Mouse (Mus musculus): ENCODE results near the gene Pigo. TPM values are rescaled to one million over a fixed set of nuclear protein-coding genes. Genes with fewer than 3 reads are reported as not detected.

Gene Pigo
- polyA plus RNA-seq (2012; rRNA removed): 35.8 and 35.9 TPM in 2 replicates

DNA sequence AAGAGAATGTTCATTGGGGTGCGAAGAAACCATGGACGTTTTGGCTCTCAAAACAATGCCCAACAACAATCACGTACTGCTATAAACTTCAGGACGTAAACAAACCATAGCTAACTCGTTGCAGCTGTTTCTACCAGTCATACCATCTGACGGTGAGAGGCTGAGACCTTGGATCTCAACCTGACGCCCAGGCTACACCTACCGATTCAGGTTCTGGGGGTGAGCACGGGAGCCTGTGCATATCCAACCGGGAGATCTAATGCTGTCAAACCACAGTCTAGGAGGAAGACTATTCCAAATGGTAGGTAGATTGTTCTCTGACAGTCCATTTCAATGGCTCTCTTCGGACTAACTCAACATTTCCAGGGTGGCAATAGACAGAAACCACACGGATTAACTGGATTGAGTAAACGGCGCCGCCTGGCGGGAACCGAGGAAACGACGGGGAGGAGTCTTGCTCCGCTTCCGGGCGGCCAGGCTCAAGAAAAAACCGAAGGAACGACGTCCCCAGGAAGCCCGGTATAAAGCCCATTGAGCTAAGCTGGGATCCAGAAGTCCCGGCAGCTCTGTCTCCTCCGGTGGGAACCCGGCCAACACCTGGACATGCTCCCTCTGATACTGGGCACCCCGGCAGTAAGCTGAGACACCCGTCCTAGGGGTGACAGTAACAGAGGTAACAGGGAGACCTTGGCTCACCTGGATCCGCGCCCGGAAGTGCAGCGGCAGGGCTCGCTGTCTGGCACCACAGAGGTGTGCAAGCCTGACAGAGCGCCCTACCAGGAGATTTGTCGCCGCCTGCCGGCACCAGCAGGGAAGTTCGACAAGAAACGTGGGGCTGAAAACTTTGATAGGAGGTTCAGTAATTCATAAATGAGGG is at the start of gene Pigo:
Gene Pigo (minus strand): TSS at position 736 of the 877 bp plus-strand sequence.
- WGBS: 2% methylated on average over 42 of the region's 42 CpGs
- peak; percentile 97 to 99 for DNase-seq
- Histone ChIP-seq H3K4me1 (ENCODE audit: control insufficient read depth, insufficient read depth, low read length) (peaks cover 15% of the 10 kb centered on the region), H3K4me3 (replicated peaks; ENCODE audit: insufficient read depth, low read depth, low read length) (peak within 1 kb of the TSS; percentile 90), H3K27me3 (ENCODE audit: control insufficient read depth, insufficient read depth, low read length) (no peaks in the 10 kb centered on the region), H3K27ac (ENCODE audit: insufficient read depth, low read length) (peak within 1 kb of the TSS; percentile 93)
- peak; percentile 83 for TF ChIP-seq CTCF (IDR thresholded peaks at IDR 0.05; ENCODE audit: borderline replicate concordance, insufficient read depth, low read depth, low read length)
- peak; percentile 76; the same call in 1 of the 2 replicates for TF ChIP-seq POLR2A (IDR thresholded peaks at IDR 0.05; ENCODE audit: borderline replicate concordance, insufficient read depth, low read length)

DNA sequence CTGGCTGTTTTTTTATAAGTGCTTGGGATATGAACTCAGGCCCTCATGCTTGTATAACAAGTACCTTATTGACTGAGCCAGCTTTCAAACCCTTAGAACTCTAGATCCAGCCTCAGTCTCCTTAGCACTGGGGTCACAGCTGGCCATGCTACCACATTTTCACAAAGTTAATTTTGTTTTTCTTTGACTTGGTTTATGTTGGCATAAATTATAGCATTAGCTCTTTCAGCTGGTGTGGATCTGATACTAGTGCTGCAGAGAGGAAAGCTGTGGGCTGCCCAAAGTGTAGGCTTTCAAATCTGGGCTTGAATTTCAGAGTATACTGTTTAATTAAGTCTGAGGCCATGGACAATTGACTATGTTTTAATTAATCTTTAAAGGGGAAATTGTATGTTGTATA is 49.3 kb upstream of the Pigo start:
- no peak overlapping the region for H3K4me3 ChIP-seq (replicated peaks; ENCODE audit: insufficient read depth, low read depth, low read length)
- H3K27me3 ChIP-seq (ENCODE audit: control insufficient read depth, insufficient read depth, low read length): no peaks in the 10 kb centered on the region
- H3K27ac ChIP-seq (ENCODE audit: insufficient read depth, low read length): no peak overlapping the region
- no peak for TF ChIP-seq POLR2A (IDR thresholded peaks at IDR 0.05; ENCODE audit: borderline replicate concordance, insufficient read depth, low read length)
- no peak for TF ChIP-seq CTCF (IDR thresholded peaks at IDR 0.05; ENCODE audit: borderline replicate concordance, insufficient read depth, low read depth, low read length)
- H3K4me1 ChIP-seq (ENCODE audit: control insufficient read depth, insufficient read depth, low read length): no peaks in the 10 kb centered on the region
- no peak for DNase-seq

DNA sequence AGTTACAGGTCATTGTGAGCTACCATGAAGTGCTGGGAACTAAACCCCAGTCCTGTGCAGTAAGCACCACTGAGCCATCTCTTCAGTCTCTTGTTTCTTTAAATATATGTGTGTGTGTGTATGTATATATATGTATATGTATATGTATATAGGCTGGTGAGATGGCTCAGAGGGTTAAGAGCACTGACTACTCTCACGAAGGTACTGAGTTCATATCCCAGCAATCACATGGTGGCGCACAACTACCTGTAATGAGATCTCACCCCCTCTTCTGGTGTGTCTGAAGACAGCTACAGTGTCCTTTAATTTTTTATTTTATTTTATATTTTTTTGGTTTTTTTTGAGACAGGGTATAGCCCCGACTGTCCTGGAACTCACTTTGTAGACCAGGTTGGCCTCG is 39.9 kb upstream of the Pigo start:
- Histone ChIP-seq H3K4me1 (ENCODE audit: control insufficient read depth, insufficient read depth, low read length) (no peaks in the 10 kb centered on the region), H3K27ac (ENCODE audit: insufficient read depth, low read length) (no peak overlapping the region), H3K27me3 (ENCODE audit: control insufficient read depth, insufficient read depth, low read length) (no peaks in the 10 kb centered on the region), H3K4me3 (replicated peaks; ENCODE audit: insufficient read depth, low read depth, low read length) (no peak overlapping the region)
- 100% methylated on average over 4 of the region's 4 CpGs for WGBS
- no peak for TF ChIP-seq CTCF (IDR thresholded peaks at IDR 0.05; ENCODE audit: borderline replicate concordance, insufficient read depth, low read depth, low read length)
- TF ChIP-seq POLR2A (IDR thresholded peaks at IDR 0.05; ENCODE audit: borderline replicate concordance, insufficient read depth, low read length): no peak
- DNase-seq: no peak

DNA sequence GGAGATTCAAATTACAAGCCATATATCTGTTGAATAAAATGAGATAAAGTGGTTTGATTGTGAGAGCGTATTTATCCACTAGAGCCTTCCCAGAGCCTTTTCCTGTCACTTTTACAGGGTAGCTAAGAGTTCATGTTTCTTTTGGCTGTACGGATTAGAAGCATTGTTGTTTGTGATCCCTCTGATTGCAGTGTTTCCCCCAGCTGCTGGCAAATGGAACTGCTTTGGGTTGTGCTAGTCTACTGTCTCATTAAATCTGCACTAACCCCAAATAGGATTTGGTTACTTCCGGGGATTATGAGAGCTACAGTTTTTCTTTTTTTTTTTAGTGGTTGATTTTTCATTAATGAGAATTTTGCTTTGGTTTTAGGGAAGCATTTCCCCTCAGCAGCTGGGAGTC is 34.7 kb upstream of the Pigo start:
- no peak overlapping the region for H3K4me3 ChIP-seq (replicated peaks; ENCODE audit: insufficient read depth, low read depth, low read length)
- TF ChIP-seq CTCF (IDR thresholded peaks at IDR 0.05; ENCODE audit: borderline replicate concordance, insufficient read depth, low read depth, low read length) (no peak), POLR2A (IDR thresholded peaks at IDR 0.05; ENCODE audit: borderline replicate concordance, insufficient read depth, low read length) (no peak)
- WGBS: 77% methylated on average over 3 of the region's 3 CpGs

DNA sequence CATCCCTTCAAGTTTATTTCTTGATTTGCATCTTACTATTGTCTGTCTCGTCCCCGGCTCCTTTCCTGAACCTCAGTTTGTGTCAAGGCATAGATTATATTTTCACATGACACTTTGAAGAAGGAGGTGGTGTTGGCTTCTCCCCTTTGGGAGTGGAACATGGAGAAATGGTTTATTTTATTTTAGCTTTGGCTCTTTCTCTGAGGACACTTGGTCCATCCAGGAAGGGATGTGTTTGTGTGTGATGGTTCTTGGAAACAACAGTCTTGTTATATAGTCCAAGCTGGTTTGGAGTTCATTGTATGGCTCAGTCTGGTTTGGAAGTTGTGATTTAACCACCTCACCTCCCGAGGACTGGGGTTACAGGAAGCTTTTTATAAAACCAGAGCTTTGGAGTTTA is 34.1 kb upstream of the Pigo start:
- 31% methylated on average over 3 of the region's 3 CpGs for WGBS
- no peak for TF ChIP-seq CTCF (IDR thresholded peaks at IDR 0.05; ENCODE audit: borderline replicate concordance, insufficient read depth, low read depth, low read length)
- no peaks in the 10 kb centered on the region for H3K27me3 ChIP-seq (ENCODE audit: control insufficient read depth, insufficient read depth, low read length)
- no peak for DNase-seq
- no peak overlapping the region for H3K27ac ChIP-seq (ENCODE audit: insufficient read depth, low read length)
- no peaks in the 10 kb centered on the region for H3K4me1 ChIP-seq (ENCODE audit: control insufficient read depth, insufficient read depth, low read length)
- H3K4me3 ChIP-seq (replicated peaks; ENCODE audit: insufficient read depth, low read depth, low read length): peak overlapping the region; percentile 70

More for the DNA sequence above, 34.7 kb upstream of the Pigo start:
- Histone ChIP-seq H3K27me3 (ENCODE audit: control insufficient read depth, insufficient read depth, low read length) (no peaks in the 10 kb centered on the region), H3K27ac (ENCODE audit: insufficient read depth, low read length) (no peak overlapping the region), H3K4me1 (ENCODE audit: control insufficient read depth, insufficient read depth, low read length) (no peaks in the 10 kb centered on the region)
- no peak for DNase-seq

DNA sequence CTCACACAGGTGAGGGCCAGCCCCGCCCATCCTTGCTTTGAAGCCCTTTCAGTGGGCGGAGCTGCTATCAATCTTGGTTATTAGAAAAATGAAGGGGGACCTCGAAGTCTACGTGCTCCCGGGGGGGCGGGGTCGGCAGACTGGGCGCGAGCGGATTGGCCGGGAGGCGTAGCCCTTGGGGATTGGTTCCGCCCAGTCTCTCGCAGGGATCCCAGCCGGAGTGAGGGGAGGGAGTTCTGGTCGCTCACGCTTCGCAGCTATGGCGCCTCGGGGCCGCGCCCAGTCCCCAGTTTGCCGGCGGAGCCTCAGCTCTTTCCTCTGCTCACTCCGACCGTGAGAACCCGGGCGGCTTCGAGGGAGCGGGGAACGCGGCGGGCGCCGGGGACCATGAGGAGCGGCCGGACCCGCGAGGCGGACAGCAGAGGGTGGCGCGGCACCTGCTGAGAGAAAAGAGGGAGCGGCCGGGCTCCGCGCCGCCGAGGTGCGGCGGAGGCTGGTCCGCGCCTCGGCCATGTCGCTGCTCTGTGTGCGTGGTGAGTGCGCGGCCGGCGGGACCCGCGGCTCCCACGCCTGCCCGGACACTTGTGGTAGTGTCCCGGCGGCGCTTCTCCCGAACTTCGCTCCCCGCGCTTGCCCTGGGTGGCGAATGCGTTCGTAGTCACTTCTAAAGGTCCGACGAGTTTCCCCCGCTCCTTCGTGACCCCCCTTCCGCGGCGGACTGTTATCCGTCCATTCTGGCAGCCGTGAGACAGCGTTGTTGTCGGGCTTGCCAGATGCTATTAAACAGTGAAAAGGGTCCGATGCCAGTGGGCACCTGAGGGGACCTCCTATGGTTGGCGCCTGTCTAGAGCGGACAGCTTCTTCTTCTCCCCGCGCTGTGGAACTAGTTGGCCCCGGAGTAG is 33.4 kb upstream of the Pigo start, which contains the start of gene Unc13b:
Gene Unc13b (plus strand): TSS at position 201 of the 902 bp plus-strand sequence.
- Histone ChIP-seq H3K4me3 (replicated peaks; ENCODE audit: insufficient read depth, low read depth, low read length) (peak within 1 kb of the TSS; percentile 70), H3K27me3 (ENCODE audit: control insufficient read depth, insufficient read depth, low read length) (no peaks in the 10 kb centered on the region), H3K27ac (ENCODE audit: insufficient read depth, low read length) (no peak within 1 kb of the TSS), H3K4me1 (ENCODE audit: control insufficient read depth, insufficient read depth, low read length) (no peaks in the 10 kb centered on the region)
- TF ChIP-seq CTCF (IDR thresholded peaks at IDR 0.05; ENCODE audit: borderline replicate concordance, insufficient read depth, low read depth, low read length): no peak
- TF ChIP-seq POLR2A (IDR thresholded peaks at IDR 0.05; ENCODE audit: borderline replicate concordance, insufficient read depth, low read length): no peak
- DNase-seq: peak; percentile 92 to 94
- WGBS: under 1% methylated on average over 90 of the region's 90 CpGs

DNA sequence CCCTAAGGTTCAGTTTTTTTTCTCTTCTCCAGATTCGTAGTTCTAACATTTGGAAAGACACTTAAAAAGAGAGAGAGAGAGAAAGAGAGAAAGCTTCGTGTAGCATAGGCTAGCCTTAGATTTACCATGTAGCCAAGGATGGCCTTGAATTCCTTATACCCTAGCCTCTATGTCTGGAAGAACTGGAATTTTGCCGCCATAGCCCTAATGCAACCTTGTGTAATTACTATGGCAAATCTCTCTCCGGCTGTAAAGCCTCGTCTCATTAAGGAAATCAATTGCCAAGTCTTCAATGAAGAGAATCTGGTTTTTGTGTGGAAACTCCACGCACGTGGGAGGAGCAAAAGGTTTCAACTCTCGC is 32.8 kb upstream of the Pigo start:
- TF ChIP-seq POLR2A (IDR thresholded peaks at IDR 0.05; ENCODE audit: borderline replicate concordance, insufficient read depth, low read length): no peak
- no peak for DNase-seq
- Histone ChIP-seq H3K27ac (ENCODE audit: insufficient read depth, low read length) (no peak overlapping the region), H3K4me1 (ENCODE audit: control insufficient read depth, insufficient read depth, low read length) (no peaks in the 10 kb centered on the region), H3K4me3 (replicated peaks; ENCODE audit: insufficient read depth, low read depth, low read length) (peak overlapping the region; percentile 70), H3K27me3 (ENCODE audit: control insufficient read depth, insufficient read depth, low read length) (no peaks in the 10 kb centered on the region)
- WGBS: 16% methylated on average over 8 of the region's 8 CpGs

Measured in cerebellum, adult 2 months (tissue).